Mouse (Mus musculus): ENCODE data around the gene Kcnma1.

The Kcnma1 gene
- long read RNA-seq, experiment 1, partial matches to known transcripts, result 11 of 41 reads
- long read RNA-seq, experiment 1, other reads (novel, unspliced or antisense), result 30 of 41 reads
- long read RNA-seq, experiment 2, partial matches to known transcripts, result 14 of 51 reads
- long read RNA-seq, experiment 2, other reads (novel, unspliced or antisense), result 37 of 51 reads

GRCm38 (mm10) chr14:24014391-24014790, at the start of gene Kcnma1:
TSS of gene Kcnma1 (minus strand) at chr14:24014491.
- intact Hi-C loops (cut with DNase I), result no loop called here

- intact Hi-C loops (cut with DNase I), result loop anchor here (2.0 kb wide), 1 partner anchor 49 kb away; no protein-coding TSS in a partner anchor
These were observed 45.5 kb upstream of the Kcnma1 start for GRCm38 (mm10) chr14:24059747-24060146.

- intact Hi-C loops (cut with DNase I), result loop anchor here (2.0 kb wide), 1 partner anchor 48 kb away; no protein-coding TSS in a partner anchor
These were observed 45.0 kb upstream of the Kcnma1 start for GRCm38 (mm10) chr14:24059287-24059686.

GRCm38 (mm10) chr14:24051821-24052220, 37.5 kb upstream of the Kcnma1 start:
- intact Hi-C loops (cut with DNase I), result no loop called here

- intact Hi-C loops (cut with DNase I), result no loop called here
These were observed 22.3 kb upstream of the Kcnma1 start for GRCm38 (mm10) chr14:24036609-24037008.

- intact Hi-C loops (cut with DNase I), result no loop called here
These were observed 21.9 kb upstream of the Kcnma1 start for GRCm38 (mm10) chr14:24036208-24036535.

GRCm38 (mm10) chr14:24035486-24036207, 21.4 kb upstream of the Kcnma1 start:
- intact Hi-C loops (cut with DNase I), result no loop called here

- intact Hi-C loops (cut with DNase I), result no loop called here
These were observed 18.6 kb upstream of the Kcnma1 start for GRCm38 (mm10) chr14:24032876-24033389.

- intact Hi-C loops (cut with DNase I), result no loop called here
These were observed 17.9 kb upstream of the Kcnma1 start for GRCm38 (mm10) chr14:24032201-24032600.

- intact Hi-C loops (cut with DNase I), result no loop called here
These were observed 6.4 kb upstream of the Kcnma1 start for GRCm38 (mm10) chr14:24020718-24021117.

GRCm38 (mm10) chr14:24009978-24010377, 4.3 kb downstream of the Kcnma1 start:
- intact Hi-C loops (cut with DNase I), result loop anchor here (2.0 to 10.0 kb wide), 4 partner anchors 49 to 428 kb away; no protein-coding TSS in a partner anchor

GRCm38 (mm10) chr14:24008252-24008651, 6.0 kb downstream of the Kcnma1 start:
- intact Hi-C loops (cut with DNase I), result loop anchor here (5.0 to 10.0 kb wide), 3 partner anchors 111 to 426 kb away; no protein-coding TSS in a partner anchor

- intact Hi-C loops (cut with DNase I), result loop anchor here (2.0 to 10.0 kb wide), 4 partner anchors 109 to 424 kb away; no protein-coding TSS in a partner anchor
These were observed 8.0 kb downstream of the Kcnma1 start for GRCm38 (mm10) chr14:24006276-24006675.

- intact Hi-C loops (cut with DNase I), result loop anchor here (5.0 to 10.0 kb wide), 3 partner anchors 107 to 422 kb away; no protein-coding TSS in a partner anchor
These were observed 9.6 kb downstream of the Kcnma1 start for GRCm38 (mm10) chr14:24004471-24005271.

- intact Hi-C loops (cut with DNase I), result loop anchor here (10.0 kb wide), 1 partner anchor 349 kb away; no protein-coding TSS in a partner anchor
These were observed 10.6 kb downstream of the Kcnma1 start for GRCm38 (mm10) chr14:24003450-24004381.

- intact Hi-C loops (cut with DNase I), result loop anchor here (10.0 kb wide), 1 partner anchor 348 kb away; no protein-coding TSS in a partner anchor
These were observed 11.6 kb downstream of the Kcnma1 start for GRCm38 (mm10) chr14:24002647-24003046.

GRCm38 (mm10) chr14:23997912-23998311, 16.4 kb downstream of the Kcnma1 start:
- intact Hi-C loops (cut with DNase I), result no loop called here

- intact Hi-C loops (cut with DNase I), result no loop called here
These were observed 18.5 kb downstream of the Kcnma1 start for GRCm38 (mm10) chr14:23995831-23996230.

GRCm38 (mm10) chr14:23990871-23991270, 23.4 kb downstream of the Kcnma1 start:
- intact Hi-C loops (cut with DNase I), result no loop called here

GRCm38 (mm10) chr14:23989696-23990095, 24.6 kb downstream of the Kcnma1 start:
- intact Hi-C loops (cut with DNase I), result no loop called here

All from adrenal gland (tissue).